Mouse (Mus musculus): ENCODE results near the gene Dnase2a.
A peak's percentile ranks its signal among the peaks of the same experiment; 100 is the strongest.

Dnase2a gene

DNA sequence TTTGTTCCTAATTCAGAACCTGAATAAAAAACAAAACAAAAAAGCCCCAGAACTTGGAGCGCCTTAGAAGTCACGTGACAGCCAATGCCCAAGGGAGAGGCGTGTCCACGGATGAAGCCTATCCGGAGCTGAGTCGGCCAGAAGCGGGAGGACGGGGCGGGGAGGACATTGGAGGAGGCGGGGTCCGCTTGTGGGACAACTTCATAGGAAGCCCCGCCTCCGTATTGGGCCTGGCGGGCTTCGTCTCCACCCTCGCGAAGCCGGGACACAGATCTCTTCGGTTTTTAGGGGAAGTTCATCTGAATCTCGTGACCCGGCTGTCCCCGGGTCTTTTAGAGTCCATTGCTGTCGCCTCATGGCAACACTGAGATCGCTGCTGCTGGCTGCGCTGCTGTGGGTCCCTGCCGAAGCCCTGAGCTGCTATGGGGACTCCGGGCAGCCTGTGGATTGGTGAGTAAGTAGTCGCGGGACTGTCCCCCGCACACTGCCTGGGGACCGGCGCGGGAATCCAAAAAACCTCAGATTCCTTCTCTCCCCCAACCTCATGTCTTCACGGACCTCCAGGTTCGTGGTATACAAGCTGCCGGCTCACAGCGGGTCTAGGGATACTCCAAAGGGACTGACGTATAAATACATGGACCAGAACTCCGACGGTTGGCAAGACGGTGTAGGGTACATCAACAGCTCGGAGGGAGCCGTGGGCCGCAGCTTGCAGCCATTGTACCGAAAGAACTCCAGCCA lies at the start of gene Dnase2a:
Dnase2a (plus strand) TSS at position 140 of the 741 bp plus-strand sequence.
- peak; percentile 92 for DNase-seq (ENCODE audit: low spot score)

DNA sequence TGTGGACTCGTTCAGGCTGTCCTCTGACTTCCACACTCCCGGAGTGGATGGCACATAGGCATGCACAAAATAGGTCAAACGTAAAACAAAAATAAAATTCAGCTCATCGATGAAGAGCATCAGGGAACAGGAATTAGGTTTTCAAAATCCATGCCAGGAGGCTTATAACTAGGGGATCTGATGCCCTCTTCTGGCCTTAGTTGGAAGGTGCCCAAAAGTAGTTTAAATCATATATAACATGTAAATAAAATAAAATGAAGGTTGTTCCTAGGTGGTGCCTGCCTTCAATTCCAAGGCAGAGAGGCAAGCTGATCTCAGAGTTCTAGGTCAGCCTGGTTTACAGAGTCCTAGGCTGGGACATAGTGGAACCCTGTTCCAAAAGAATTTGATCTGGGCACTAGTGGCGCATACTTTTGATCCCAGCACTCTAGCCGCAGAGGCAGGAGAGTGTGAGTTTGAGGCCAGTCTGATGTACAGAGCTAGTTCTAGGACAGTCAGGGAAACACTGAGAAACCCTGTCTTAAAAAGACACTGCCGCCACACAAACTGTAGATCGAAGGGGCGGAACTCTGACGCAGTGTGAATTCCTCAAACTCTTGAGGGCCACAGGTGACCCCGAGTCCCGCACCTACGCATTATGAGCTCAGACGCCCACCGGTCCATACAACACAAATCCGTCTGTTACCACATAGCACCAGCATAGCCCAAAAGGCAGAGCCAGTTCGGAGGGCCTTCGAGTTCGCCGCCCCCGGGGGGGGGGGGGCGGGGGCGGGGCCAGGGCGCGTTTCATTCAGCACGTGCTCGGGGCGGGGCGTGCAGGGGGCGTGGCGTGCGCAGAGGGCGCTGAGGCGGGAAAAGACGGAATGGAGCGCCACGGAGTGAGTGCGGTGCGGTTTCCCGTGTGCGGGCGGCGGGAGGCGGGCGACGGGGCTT lies 36.7 kb upstream of the Dnase2a start, which contains the start of gene Syce2:
Syce2 (plus strand) TSS at position 736 of the 933 bp plus-strand sequence.
- DNase-seq (ENCODE audit: low spot score), result peak; percentile 78

DNA sequence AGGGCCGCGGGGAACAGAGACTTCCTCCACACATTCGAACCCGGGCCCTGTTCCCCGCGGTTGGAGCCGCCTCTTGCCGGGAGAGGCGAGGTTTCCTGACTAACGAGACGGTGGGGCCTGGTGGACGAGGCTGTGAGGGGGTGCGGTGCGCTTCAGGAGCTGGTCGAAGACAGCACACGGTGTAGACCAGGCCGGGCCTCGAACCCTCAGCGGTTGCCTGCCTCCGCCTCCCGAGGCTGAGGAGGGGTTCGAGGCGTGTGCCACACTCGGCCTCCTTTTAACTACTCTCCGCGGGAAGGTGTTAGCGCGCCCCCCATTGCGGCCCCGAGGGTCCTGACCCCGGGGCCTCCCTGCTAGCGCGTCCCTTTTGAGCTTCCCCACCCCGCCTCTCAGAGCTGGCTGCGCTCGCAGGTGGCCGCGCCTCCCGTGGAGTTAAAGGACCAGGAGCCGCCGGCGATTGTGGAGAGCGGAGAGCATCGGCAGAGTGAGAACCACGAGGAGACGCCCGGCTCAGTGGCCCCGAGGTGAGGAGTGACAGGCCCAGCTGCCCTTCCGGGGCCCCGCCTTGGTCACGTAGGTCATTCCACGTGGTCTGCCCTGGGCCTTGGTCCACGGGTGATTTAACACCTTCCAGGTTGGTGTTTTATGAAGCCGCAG lies 35.9 kb upstream of the Dnase2a start:
- DNase-seq (ENCODE audit: low spot score), result peak; percentile 44

DNA sequence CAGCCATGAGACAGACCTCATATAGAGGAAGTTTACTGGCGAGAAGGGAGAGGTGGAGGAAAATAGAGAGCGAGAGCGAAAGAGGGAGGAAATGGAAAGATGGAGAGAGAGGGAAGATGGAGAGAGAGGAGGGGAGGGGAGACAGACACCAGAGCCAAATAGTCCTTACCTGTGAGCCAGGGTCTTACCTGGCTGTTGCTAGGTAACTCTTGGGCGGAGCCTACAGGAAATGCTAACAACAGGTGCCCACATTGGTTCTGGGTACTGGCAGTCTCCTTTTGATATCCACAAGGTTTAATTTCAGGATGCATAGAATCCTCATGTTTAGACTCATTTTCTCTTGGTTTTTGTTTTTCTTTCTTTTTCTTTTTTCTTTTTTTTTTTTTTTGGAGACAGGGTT lies 35.3 kb upstream of the Dnase2a start:
- no peak for DNase-seq (ENCODE audit: low spot score)

DNA sequence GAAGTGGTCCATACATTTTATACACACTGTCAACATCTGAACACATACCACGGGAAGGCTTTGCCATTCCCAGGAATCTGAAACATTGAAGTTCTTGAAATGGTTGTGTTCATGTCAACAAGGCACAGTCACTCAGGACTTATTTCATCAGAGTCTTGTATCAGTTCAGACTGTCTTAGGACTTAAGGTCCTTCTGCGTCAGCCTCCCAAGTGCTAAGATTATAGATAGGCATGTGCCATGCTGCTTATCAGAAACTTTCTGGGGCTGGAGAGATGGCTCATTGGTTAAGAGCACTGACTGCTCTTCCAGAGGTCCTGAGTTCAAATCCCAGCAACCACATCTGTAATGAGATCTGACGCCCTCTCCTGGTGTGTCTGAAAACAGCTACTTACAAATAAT lies 34.0 kb upstream of the Dnase2a start:
- DNase-seq (ENCODE audit: low spot score), result no peak

DNA sequence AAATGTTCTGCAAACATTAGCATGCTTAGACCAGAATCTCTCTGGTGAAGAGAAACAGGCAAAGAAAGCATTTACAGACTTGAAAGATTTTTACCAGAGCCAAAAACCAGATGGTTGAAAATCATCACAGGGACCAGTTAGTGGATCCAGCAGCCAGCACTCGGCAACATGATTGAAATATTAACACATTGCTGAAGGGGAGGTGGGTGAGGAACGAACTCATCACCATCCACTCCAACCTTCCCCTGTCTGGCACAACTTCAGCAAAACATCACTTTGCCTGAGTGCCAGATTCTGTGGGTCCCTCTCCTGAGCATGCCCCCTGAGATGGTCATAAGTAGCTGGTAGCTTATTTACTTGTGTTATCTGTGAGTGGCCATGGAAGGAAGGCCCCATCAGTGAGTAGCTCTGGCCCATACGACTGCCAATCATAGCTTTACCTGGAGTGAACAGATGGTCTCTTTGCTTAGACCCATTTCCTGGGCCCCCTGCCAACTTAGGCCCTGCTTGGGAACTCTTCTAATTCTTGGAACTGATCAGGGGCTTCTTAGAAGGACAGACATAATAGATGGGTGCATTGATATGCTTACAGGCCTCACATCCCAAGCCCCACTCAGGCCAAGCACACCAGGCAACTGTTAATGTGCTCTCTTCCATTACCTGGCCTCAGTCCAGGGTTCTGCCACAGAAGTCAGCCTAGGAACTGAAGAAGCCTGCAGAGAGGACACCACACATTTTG lies 30.9 kb upstream of the Dnase2a start:
- DNase-seq (ENCODE audit: low spot score), result no peak

DNA sequence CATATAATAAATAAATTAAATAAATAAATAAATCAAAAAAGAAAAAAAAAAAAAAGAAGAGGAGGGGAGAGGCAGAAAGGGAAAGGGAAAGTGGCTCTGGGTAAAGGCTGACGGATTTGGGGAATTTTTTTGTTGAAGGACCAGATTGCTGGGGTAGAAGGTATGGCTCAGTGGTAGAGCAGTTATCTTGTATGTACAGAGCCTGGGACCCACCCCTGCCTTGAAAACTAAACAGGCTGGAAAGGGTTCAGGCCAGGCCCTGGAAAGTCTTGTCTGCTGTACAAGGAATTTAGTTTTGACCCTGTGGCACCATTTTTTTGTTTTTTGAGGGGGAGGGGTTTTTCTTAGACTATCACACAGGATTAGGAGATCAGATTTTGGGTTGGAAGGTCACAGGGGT lies 29.4 kb upstream of the Dnase2a start:
- no peak for DNase-seq (ENCODE audit: low spot score)

DNA sequence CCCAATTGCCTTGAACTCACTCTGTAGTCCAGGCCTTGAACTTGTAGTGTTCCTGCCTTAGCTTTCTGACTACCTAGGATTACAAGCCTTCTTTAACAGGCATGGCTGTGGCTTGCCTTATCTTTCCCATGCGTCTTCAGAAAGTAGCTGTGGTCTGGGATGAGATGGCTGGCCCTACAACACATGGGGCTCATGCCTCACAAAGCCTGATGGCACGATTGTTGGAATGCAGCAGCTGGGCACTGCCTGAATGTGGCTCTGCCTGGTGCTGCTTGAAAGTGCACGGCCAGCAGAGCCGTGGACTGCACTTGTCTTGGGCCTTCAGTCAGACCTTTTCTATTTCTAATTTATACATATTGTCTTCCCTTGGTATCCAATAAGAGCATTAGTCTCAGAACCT lies 23.6 kb upstream of the Dnase2a start:
- no peak for DNase-seq (ENCODE audit: low spot score)

DNA sequence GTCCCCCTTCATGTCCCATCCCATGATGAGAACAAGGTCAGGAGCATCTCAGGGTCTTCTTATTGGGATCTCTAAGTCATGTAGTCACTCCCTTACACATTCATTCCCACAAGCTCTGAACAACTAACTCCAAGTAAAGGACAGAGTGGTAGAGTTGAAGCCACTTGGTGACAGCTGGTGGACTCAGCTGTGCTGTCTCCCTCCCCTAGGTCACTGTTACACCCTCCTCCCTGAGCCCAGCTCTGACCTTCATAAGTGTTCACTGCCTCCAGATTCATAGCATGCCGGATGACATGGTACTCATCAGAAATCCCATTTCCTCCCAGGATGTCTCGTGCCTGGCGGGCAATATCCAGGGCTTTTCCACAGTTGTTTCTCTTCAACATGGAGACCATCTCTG lies 20.1 kb upstream of the Dnase2a start:
- no peak for DNase-seq (ENCODE audit: low spot score)

DNA sequence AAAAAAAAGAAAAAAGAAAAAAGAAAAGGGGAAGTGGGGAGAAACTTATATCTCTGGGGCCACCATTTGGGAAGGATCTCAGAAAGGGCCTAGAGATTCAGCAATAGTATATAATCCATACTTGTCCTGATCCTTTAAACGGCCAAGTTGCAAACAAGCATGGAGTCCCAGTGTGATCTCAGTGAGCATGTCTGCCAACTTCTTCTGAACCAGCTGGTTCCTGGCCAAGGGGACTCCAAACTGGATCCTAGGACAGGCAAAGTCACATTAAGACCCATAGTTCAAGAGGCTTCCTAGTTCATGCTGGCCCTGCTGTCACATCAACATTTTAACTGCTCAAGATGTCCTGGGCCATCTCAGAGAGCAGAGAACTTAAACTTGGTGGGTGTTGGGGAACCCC lies 19.2 kb upstream of the Dnase2a start:
- no peak for DNase-seq (ENCODE audit: low spot score)

DNA sequence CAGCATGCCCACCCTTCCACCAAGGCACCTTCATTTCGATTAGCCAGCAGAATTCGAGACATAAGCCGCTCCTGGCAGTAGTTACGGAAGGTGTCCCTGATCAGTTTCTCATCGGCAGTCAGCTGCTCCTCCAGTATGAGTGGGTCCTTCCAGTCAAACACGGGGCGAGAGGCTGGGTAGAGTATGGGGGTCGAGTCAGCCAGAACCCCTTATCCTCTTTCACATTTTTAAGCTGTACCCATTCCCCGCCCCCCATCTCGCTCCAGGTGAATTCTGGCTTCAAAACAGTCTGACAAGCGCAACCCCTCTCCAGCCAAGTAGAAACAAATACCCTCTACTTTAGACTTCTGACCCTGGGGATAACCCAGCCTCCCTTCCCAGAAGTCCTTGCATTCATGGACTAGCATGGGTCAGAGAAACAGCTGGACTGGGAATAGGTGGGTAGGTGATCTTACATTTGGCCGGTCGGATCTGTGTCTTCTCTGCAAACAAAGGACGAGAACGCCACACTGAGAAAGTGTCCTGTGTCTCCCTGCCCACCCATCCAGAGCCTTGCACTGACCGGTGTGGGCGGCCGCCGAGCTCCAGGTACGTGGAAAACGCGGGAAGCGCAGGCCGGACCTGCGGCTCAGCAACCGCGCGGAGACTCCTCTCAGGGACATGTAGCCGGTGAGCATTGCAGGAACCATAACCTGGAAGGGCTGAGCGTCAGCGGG lies 15.2 kb upstream of the Dnase2a start:
- no peak for DNase-seq (ENCODE audit: low spot score)

DNA sequence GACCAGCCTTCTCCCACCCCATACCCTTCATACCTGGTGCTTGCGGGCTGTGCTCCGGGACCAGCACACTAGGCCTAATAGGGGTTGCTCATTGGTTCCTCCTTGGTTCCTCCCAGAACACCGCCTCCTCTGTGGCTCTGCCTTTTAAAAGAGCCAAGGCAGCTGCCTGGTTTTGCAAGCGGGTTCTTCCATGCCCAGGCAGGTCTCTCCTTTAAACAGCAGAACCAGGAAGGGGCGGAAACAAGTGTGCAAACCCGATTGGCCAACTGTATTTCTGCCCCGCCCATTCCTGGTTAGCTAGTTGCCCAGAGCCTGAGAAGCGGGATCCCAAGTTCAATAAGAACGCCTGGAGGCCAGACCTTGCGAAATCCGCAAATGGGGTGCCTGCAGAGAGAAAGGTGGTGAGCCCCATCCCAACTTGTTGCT lies 14.6 kb upstream of the Dnase2a start, which contains the start of gene Gcdh:
Gcdh (minus strand) TSS at position 213 of the 426 bp plus-strand sequence.
- DNase-seq (ENCODE audit: low spot score), result peak; percentile 86

DNA sequence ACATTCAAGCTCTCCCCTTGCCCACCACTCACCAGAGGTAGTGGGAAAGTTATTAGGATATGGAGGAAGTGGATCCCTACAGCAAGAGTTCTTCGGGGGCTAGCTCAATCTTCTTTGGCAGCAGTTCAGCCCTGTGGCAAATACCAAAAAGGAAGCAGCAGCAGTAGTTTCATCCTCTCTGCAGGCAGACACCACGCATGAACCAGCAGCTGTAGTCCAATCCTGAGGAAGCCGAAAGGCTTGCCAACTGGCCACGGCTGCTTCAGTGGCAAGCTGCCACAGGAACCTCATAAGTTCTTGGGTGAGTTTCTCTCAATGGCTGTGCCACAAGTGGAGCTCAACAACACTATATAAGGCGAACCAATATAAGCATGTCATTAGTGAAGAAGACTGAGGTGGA lies 12.4 kb upstream of the Dnase2a start:
- DNase-seq (ENCODE audit: low spot score), result no peak

DNA sequence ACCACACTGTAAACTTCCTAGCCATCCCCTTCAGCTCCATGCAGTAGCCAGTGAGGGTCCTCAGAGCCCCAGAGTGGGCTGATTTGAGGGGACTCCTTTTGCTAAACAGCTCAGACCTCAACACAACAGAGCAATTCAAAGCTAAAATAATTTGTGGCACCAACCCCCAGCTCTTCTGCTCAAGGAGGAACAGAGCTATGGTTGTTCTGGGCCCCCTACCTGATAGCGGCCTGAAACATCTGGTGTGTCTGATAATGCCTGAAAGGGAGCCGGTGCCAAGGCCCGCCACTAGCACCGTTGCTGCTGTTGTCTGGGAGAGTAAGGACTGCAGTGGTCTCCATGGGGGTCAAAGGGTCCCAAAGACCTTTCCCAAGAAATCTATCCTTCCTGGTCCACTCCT lies 7.3 kb upstream of the Dnase2a start:
- no peak for DNase-seq (ENCODE audit: low spot score)

DNA sequence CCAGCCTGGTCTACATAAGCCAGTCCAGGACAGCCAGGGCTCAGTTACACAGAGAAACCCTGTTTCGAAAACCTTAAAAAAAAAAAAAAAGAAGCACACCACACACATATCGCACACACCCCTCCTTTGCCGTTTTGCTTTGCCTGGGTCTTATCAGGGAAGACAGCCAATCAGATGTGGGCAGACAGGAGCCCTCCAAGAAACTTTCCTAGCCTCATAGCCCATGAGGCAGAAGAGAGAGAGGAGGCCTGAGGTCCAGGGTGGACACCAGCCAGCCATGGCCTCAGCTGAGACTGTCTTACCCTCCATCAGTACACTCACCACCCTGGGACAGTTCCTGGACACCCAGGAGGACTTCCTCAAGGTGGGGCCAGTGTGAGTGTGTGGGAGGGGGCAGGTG lies 6.6 kb upstream of the Dnase2a start, which contains the start of gene Klf1:
Klf1 (plus strand) TSS at position 177 of the 400 bp plus-strand sequence.
- no peak for DNase-seq (ENCODE audit: low spot score)

DNA sequence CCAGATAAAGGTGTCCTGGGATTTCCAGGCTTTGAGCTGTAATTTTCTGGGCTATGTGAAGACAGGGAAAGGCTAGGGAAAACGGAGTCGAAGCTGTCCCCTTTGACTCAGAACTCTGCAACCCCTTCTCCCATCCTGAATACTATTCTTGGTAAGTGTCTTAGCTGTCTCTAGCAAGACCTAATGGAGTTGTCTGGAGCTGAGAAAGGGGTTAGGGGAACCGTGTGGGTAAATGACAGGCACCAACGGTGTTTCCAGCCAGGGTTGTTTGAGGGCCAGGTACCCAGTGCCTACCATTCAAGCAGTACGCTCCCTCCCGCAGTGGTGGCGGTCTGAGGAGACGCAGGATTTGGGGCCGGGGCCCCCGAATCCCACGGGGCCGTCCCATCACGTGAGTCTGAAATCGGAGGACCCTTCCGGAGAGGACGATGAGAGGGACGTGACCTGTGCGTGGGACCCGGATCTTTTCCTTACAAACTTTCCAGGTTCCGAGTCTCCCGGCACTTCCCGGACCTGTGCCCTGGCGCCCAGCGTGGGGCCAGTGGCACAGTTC lies 5.9 kb upstream of the Dnase2a start:
- DNase-seq (ENCODE audit: low spot score), result no peak

DNA sequence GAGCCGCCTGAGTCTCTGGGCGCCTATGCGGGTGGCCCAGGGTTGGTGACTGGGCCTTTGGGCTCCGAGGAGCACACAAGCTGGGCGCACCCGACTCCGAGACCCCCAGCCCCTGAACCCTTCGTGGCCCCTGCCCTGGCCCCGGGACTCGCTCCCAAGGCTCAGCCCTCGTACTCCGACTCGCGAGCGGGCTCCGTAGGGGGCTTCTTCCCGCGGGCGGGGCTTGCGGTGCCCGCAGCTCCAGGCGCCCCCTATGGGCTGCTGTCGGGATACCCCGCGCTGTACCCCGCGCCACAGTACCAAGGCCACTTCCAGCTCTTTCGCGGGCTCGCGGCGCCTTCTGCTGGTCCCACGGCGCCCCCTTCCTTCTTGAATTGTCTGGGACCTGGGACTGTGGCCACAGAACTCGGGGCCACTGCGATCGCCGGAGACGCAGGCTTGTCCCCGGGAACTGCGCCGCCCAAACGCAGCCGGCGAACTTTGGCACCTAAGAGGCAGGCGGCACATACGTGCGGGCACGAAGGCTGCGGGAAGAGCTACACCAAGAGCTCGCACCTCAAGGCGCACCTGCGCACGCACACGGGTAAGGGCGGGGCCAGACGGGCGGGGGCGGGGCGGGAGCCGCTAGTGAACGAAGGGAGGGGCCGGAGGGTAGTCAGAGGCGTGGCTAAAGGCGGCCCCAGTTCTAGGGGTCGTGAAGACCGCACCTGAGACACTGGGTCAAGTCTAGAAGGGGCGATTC lies 5.3 kb upstream of the Dnase2a start:
- DNase-seq (ENCODE audit: low spot score), result peak; percentile 94

DNA sequence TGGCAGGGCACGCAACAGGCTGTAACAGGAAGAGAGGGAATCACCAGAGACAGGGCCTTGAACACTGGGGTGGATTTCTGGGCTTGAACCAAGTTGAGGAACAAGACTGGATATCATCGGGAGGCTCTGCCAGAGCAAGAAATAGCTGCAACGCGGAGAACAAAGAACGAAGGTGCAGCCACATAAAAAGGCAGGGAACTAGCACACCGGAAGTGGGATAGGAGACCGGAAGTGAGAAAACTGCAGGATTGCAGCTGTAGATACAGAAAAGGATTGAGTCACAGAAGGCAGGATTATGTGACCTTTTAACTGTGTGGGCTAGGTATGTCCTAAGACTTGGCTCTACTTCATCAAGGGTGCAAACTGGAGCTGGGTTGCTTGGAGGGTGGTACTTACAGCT lies 4.0 kb upstream of the Dnase2a start:
- no peak for DNase-seq (ENCODE audit: low spot score)

DNA sequence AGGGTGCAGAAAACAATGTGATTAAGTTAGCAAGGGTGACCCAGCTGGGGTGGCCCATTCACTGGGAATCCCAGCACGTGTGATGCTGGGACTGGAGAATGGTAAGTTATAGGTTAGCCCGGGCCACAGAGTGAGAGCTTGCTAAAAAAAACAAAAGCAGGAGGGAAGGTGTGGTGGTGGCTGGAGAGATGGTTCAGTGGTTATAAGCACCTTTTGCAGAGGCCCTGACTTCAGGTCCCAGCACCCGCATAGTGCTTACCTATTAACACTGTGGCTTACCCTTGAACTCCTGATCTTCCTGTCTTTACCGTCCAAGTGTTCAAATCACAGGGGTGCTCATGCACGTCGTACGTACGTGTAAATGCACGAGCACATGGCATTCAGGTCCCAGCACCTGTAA lies 1.3 kb upstream of the Dnase2a start:
- DNase-seq (ENCODE audit: low spot score), result no peak

DNA sequence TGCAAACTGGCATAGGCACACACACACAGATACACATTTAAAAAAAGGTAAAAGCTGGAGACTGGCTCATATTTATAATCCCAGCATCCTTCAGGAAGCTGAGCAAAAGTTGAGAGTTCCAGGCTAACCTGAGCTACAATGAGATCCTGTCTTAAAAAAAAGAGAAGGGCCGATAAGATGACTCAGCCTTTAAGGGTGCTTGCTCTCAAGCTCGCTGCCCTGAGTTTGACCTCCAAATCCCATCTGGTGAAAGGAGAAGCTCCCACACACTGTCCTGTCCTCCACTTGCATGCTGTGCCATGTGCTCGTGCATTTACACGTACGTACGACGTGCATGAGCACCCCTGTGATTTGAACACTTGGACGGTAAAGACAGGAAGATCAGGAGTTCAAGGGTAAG lies 867 bp upstream of the Dnase2a start:
- no peak for DNase-seq (ENCODE audit: low spot score)

All from ovary, postnatal 36 days (tissue).